Mouse (Mus musculus): ENCODE data around the gene Lad1.

DNA sequence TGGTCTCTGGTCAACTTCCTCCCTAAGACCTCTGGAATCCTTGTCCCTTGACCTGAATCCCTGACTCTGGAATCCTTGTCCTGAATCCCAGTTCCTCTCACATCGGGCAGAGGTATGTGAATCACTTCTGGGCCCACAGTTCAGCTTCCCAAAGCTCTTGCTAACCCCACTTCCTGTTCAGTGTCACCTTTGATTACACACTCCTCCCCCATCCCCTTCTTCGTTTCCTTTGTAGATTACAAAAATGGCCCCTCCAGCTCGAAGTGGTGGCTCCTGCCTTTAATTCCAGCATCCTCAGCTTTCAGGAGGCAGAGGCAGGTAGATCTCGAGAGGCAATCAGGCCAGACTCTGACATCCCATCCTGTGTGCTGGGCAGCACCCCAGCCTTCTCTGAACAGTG lies 803 bp upstream of the Lad1 start:
- TF ChIP-seq CTCF (IDR thresholded peaks at IDR 0.05; ENCODE audit: insufficient read depth, low read depth, low read length) (no peak), POLR2A (IDR thresholded peaks at IDR 0.05; ENCODE audit: insufficient read depth, low read depth, low read length) (no peak)

All from olfactory bulb, adult 2 months (tissue).